Mouse (Mus musculus) thymus, adult 2 months (tissue): Measurements from ENCODE around the gene Calhm3.

ENCODE experiments used
- CTCF ChIP-seq: fragments of 200-500 bp; IDR thresholded peaks from 2 replicates; pipeline ENCODE4 v1.5.1; 2012; ENCODE audit warnings: mild to moderate bottlenecking, control low read depth, low read length, moderate library complexity, borderline replicate concordance; ENCODE audit not compliant: control insufficient read depth, poor library complexity, insufficient read depth; ENCODE audit errors: extremely low read depth
- POLR2A ChIP-seq: fragments of 200-500 bp; IDR thresholded peaks from 2 replicates; pipeline ENCODE4 v1.6.1; 2012; ENCODE audit warnings: mild to moderate bottlenecking, low read length, control low read depth, moderate library complexity; ENCODE audit not compliant: control insufficient read depth, poor library complexity, insufficient read depth; ENCODE audit errors: extremely low read depth

DNA sequence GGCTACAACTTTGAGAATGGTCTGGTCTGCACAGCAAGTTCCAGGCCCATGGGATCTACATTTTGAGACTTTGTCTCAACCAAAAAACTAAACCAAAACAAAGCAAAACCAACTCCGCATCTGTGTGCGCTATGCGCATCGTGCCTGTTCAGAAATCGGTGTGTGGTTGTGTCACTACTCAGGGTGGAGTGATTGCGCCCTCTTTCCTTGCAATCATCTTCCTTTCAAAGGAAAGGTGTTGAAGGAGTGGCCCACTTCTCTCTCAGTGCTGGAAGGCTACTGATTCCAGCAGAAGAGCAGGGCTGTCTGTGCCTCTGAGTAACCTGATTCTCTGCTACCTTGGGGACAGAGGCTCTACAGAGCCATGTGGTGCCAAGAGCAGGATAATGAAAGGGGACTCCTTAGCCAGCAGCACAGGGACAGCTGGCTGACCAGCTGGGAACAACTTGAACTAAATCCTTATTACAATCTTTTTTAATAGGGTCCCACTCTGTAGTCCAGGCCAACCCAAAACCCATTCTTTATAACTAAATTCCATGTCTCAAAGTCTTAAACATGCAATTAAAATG, 5.7 kb upstream of the Calhm3 start:
- no peak for TF ChIP-seq CTCF
- TF ChIP-seq POLR2A: no peak
